Mouse (Mus musculus) CD8-positive naive resting alpha-beta T cell, adult 2 months (primary cell): ENCODE results near the gene Kel.

Experiments
- DNase-seq, 2 experiments: peaks; one replicate each; pipeline ENCODE4 v3.0.0; 2022; ENCODE audit warnings: low read depth in 2 of 2, low spot score in 2 of 2

The Kel gene

DNA sequence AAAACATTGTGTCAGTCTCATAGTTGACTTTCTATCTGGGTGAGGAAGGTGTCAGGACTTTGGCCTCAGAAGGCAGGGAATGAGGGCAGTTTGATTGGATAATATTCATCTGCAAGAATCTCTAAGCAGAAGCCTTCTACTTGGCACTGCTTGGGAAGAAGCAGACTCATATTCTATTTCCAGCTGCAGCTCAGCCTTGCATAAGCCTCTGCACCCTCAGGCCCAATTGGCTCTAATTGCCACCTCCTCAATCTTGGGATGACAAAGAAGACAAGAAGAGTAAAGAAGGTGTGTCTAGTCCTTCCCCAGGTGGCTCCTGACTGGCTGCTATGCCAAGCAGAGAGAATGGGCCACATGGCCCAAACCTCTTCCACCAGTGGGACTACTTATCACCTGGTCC lies 57.5 kb downstream of the Kel start:
- no peak for DNase-seq

DNA sequence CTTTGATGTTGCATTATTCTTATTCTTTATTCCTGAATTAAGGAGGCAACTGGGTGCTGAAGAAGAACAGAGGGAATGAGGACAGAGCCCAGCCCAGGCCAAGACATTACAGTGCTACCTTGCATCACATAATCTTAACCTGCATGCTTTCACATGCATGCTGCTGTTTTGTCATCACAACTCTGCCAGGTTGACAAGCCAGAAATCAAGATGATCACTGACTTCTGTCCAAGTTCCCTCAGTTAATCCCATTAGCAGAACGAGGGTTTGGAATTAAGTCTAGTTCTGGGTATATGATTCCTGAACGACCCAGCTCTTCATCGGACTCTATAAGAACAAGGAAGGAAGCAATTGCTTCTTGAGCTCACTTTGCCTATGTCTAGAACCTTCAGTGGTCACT lies 57.9 kb downstream of the Kel start:
- DNase-seq, result no peak

DNA sequence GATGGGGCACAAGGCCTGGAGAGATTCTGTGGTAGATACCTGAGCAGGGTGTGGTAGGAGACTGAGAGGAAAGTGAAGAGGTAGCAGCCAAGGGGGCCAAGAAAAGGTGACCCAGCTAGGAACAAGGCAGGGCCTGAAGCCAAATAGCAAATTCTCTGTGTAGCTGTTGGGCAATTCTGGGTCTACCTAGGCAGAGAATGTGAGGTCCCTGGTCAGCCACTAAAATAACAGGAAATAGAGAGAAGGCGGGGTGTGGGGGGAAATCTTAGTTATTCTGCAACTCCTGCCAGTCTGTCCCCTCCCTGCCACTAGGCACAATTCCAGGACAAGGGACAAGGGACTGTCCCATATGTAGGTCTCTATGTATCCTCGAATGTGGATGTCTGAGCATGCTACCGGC lies 60.9 kb downstream of the Kel start:
- no peak for DNase-seq

DNA sequence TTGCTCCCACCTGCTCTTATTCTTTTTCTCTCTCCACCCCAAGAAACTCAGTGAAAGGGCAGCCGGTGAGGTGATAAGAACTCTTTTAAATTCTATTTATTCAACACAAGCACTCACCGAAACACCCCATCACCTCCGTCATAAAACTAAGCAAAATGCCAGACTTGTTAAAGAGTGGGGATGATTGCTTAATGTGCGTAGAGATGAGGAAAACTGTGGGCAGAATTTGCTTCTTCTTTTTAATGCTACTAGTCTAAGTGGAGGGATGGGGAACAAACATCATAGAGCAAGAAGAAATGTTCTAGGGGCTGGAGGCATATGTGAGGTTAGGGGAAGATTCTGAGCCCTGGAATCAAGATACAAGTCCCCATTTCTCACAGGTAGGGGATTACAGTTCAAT lies 61.4 kb downstream of the Kel start:
- no peak for DNase-seq

DNA sequence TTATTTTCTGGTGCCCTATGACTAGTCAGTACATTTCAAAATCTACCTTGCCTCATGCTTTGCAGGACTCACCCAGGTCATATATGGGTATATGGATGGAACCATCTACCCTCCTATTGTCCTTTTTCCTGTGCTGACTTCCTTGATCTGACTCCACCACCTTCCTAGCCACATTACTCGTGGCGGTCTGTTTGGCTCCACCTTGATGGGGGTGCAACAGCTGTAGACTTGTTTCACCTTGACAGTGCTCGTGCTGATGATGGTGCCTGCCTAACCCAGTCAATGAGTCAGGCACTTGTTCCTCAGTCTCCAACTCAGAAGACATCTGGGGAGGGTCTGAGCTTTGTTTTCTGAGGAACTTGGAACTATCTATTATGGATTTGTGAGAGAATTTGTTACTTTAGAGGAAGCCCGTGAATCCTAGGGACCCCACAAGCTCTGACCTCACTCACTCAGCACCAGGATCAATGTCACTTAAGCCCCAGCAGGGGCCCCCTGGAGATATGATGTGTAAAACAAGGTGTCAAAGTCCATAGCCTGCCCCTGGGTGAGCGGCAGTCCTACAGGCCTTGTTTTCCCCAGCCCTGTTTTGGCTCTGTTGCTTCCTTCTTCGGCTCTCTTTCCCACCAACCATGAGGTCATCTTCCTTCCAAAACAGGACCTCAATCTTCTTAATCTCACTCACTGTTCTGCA lies 62.8 kb downstream of the Kel start:
- DNase-seq, result no peak

DNA sequence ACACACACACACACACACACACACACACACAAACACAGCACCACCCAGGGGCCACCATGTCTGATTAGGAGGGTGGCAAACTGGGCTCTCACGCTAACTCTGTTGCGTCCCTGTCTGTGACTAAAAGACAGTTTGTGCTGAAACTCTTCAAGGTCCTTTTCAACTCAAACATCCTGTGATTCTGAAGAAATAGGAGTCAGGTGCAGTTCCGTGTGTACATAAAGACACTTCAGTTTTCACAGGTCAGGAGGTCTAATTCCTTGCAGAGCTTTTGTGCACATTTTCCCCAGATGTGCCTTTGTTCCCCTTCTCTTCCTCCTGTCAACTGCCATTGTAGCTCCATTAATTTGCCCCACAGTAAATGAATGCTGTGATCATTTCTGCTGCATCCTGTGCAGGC lies 63.7 kb downstream of the Kel start:
- no peak for DNase-seq

DNA sequence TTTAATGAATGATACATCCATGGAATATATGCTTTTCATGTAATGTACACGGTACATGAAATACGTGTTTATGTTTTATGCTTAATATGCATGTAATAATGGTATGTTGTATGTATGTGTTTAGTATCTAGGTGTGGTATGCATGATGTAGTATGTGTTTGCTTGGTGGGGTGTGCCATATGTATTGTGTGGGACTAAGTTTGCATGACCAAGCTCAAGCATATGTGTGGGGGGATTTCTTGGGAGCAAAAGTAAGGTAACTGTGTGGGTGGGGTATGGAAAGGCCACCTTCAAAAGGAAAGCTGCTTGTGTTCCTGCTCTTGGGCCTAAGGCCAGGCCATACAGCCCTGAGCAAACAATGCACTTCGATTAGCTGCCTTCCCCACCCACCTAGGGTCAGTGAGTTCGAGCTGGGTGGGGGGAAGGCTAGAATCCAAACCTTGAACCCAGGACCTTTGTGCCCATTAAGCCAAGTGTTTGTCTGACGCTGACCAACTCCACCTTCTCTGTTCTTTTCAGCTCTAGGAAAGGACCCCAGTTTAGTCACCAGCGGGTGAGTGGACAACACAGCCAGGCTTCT lies 66.1 kb downstream of the Kel start:
- no peak for DNase-seq

DNA sequence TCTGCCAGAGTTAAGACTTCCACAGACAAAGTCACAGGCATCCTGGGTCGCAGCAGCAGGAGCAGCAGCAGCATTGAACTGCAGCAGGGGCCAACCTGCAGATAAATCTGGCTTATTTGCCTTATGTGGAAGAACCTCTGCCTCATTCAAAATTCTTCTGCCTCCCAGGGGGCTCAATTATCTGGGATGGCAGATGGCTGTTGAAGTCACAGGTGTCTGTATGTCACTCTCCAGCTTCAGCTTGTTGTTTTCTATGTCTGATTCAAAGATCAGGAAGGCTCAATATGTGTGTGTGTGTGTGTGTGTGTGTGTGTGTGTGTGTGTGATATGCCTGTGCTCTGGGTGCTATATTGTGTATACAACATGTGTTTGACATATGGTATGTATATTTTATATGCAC lies 66.7 kb downstream of the Kel start:
- no peak for DNase-seq
